Mouse (Mus musculus) left cerebral cortex, postnatal 25 days (tissue): Measurements from ENCODE around the gene Crispld2. TPM values are rescaled to one million over a fixed set of nuclear protein-coding genes. Genes with fewer than 3 reads are reported as not detected.
A peak's percentile ranks its signal among the peaks of the same experiment; 100 is the strongest.

Experiments
- DNase-seq, 2 experiments: peaks; one replicate each; pipeline ENCODE4 v3.0.0; 2022; ENCODE audit warnings: low spot score in 2 of 2, mixed read lengths in 1 of 2
- intact Hi-C: fragments of 180-260 bp; cut with DNase I; formaldehyde crosslinking; loops from one replicate; pipeline ENCODE4 v1.15.1; 2025
- total RNA-seq, 2 experiments: library from RNA; stranded (reverse); gene quantifications; 2 replicates each; pipeline ENCODE4 v1.2.3; 2021

Gene Crispld2
- total RNA-seq, 2 experiments from 2014 or later = 2.1 to 2.5 TPM

DNA sequence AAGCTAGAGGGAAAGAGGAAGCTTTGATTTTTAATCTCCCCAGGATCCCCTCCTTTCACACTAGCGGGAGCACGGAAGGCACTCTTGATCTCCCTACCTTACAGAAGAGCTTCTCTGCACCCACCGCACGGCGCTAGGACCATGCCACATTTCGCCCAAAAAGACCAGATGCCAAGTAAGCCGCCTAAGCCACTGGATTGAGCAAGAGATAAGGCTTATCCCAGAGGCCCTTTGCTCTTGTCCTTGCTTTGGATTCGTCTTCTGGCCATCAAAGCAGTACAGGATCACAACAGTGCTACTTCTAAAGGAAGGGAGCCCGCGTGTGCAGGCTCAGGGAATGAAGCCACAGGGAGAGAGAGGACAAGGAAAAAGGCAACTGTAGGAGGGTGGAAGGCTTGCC, 102.6 kb downstream of the Crispld2 start:
- intact Hi-C loops = no loop called here
- DNase-seq = no peak

DNA sequence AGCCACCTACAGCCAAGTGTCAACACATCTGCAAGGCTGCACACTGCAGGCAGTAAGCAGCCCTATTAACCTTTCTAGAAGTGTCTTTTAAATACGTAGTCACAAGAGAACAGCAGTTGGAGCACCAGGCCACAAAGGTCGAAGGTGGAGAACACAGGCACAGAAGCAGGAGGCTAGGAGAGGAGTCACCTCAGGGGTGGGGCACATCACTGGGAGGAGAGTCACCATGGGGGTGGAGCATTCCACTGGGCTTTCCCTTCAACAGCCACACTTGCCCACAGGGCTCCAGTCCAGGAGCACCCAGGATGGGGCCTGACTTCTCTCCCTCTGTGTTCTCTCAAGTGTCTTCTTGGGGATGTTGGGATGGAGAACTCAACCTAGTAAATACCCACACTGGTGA, 104.2 kb downstream of the Crispld2 start:
- intact Hi-C loops = no loop called here
- no peak for DNase-seq

DNA sequence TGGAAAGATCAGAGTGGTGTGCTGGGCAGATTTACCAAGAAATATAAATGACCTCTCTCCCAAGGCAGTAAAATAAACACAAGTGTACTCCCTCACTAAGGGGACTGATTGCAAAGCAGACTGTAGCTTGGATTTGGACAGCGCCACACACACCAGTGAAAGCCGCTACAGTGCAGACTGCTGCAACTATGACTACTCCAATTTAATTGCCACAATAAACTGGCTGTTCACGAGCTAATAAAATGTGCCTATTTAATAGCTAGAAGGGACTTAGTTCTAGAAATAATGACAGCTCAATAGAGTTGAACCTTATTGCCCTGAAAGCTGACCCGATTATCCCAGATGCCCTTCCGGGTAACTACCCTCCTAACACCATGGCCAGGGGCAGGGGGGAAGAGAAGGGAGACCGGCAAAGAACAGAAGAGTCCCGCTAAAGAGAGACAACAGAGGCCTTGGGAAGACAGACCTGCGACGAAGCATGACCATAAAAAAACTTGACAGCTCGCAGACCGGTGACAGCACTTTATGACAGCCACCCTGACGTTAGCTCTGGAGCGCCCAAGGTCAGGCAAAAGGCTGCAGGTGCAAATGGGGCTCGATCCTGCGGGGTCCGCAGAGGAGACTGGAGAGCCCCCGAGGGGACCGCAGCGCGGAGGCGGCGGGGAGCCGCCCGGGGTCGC, 108.3 kb downstream of the Crispld2 start:
- intact Hi-C loops = no loop called here
- DNase-seq = no peak

DNA sequence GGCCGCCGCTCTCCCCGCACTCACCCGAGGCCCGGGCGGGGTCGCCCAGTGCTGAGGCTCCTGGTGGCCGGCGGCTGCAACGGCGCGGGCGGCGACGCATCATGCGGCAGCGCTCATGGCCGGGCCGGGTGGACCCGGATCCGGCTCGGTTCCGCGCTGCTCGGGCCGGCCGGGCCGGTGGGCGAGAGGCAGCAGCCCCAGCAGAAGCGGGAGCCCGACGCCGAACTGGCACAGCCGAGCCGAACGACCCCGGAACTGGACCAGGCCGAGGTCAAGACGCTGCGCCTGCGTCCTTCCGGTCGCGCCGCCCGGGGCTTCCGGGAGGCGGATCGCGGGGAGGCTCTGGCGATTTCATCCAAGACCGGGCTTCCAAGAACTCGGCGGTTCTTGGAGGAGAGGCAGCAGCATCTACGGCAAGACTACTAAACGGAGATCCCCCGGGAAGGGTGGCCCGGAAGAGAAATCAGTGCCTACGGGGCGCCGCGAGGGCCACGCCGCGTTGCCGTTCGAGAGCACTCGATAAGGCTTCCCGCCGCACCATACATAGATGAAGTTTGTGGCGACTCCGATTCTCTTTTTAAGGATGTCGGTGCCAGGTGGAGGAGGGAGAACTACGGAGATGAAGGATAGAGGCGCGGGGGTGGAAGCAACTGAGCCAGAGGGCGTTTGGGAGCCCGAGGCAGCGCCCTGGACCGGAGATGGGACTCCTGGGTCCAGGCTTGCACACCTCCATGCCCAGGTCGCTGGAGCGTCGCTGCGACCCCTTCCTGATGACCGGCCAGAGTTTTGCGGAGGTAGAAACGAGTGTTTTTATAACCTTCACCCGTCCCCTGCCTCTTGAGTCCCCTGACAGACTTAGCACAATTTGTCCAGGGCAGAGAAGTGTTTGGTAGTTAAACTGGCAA, 109.1 kb downstream of the Crispld2 start, which contains the start of gene Zdhhc7:
TSS of gene Zdhhc7 (minus strand) at position 415 of the 905 bp plus-strand sequence.
- DNase-seq = peak; percentile 87 to 89
- intact Hi-C loops = no loop called here

Other genes with a start within 250 kb of the Crispld2 start
- 10 to 100 TPM; 17.0 to 17.4 TPM for gene Tldc1, start 214.0 kb upstream of the Crispld2 start, total RNA-seq
- gene Cotl1, start 151.9 kb upstream of the Crispld2 start, total RNA-seq = 10 to 100 TPM; 57.2 to 62.6 TPM
- gene Klhl36, start 130.2 kb upstream of the Crispld2 start, total RNA-seq = 1 to 10 TPM; 5.4 to 6.0 TPM
- 10 to 100 TPM; 84.4 to 84.7 TPM for gene Usp10, start 82.1 kb upstream of the Crispld2 start, total RNA-seq
- 10 to 100 TPM in 1 of 2 experiments, not detected in 1; 18.6 TPM for gene Gm20388, start 81.6 kb upstream of the Crispld2 start, total RNA-seq
- gene Zdhhc7, start 109.0 kb downstream of the Crispld2 start, total RNA-seq = 10 to 100 TPM; 36.5 to 40.0 TPM
- 100 to 1,000 TPM; 221 to 232 TPM for gene 6430548M08Rik, start 121.7 kb downstream of the Crispld2 start, total RNA-seq
- gene Fam92b, start 185.0 kb downstream of the Crispld2 start, total RNA-seq = under 1 TPM; 0.50 to 0.55 TPM
- 10 to 100 TPM; 74.2 to 79.4 TPM for gene Gse1, start 236.0 kb downstream of the Crispld2 start, total RNA-seq